Mouse (Mus musculus): ENCODE results near the gene Epn3. TPM values are rescaled to one million over a fixed set of nuclear protein-coding genes. Genes with fewer than 3 reads are reported as not detected.

The Epn3 gene
- polyA plus RNA-seq, 1 experiment from 2014 or later, result 53.4 TPM

GRCm38 (mm10) chr11:94501482-94501881 is 1.7 kb upstream of the Epn3 start:
- DNase-seq (ENCODE audit: low spot score) (no peak), ATAC-seq (ENCODE audit: low FRiP score, low TSS enrichment) (no peak)
- TF ChIP-seq CTCF (IDR thresholded peaks at IDR 0.05; ENCODE audit: low read depth) (no peak), EP300 (optimal IDR thresholded peaks at IDR 0.05) (no peak)
- no peaks in the 10 kb centered on the region for H3K9me3 ChIP-seq (ENCODE audit: control insufficient read depth, low read length)
- H3K4me1 ChIP-seq (replicated peaks; ENCODE audit: control insufficient read depth, insufficient read depth), result 0 out of 2 replicates have a peak, but pooled peaks cover 3% of the 10 kb centered on the region
- no peaks in the 10 kb centered on the region for H3K36me3 ChIP-seq (ENCODE audit: control insufficient read depth, insufficient read depth, low read length)
- WGBS, result 85% methylated on average over 8 of the region's 8 CpGs
- H3K27me3 ChIP-seq (ENCODE audit: control insufficient read depth, insufficient read depth, low read length), result no peaks in the 10 kb centered on the region
- no peak overlapping the region for H3K4me2 ChIP-seq (replicated peaks; ENCODE audit: low read depth)
- no peak overlapping the region for H3K9ac ChIP-seq (ENCODE audit: low read length)
- H3K27ac ChIP-seq (replicated peaks), result no peak overlapping the region
- H3K4me3 ChIP-seq (ENCODE audit: low read depth, low read length), result no peak overlapping the region

GRCm38 (mm10) chr11:94500362-94500761 is 588 bp upstream of the Epn3 start:
- H3K4me2 ChIP-seq (replicated peaks; ENCODE audit: low read depth), result peak overlapping the region; percentile 68
- H3K9me3 ChIP-seq (ENCODE audit: control insufficient read depth, low read length), result no peaks in the 10 kb centered on the region
- 0 out of 2 replicates have a peak, but pooled peaks cover 3% of the 10 kb centered on the region for H3K4me1 ChIP-seq (replicated peaks; ENCODE audit: control insufficient read depth, insufficient read depth)
- DNase-seq (ENCODE audit: low spot score), result no peak
- H3K27me3 ChIP-seq (ENCODE audit: control insufficient read depth, insufficient read depth, low read length), result no peaks in the 10 kb centered on the region
- peak overlapping the region; percentile 75; the same call in 1 of the 2 replicates for H3K9ac ChIP-seq (ENCODE audit: low read length)
- H3K4me3 ChIP-seq (ENCODE audit: low read depth, low read length), result peak overlapping the region; percentile 57; the same call in 1 of the 2 replicates
- H3K27ac ChIP-seq (replicated peaks), result peak overlapping the region; percentile 95
- TF ChIP-seq CTCF (IDR thresholded peaks at IDR 0.05; ENCODE audit: low read depth) (no peak), EP300 (optimal IDR thresholded peaks at IDR 0.05) (no peak)
- ATAC-seq (ENCODE audit: low FRiP score, low TSS enrichment), result no peak
- 27% methylated on average over 8 of the region's 8 CpGs for WGBS
- H3K36me3 ChIP-seq (ENCODE audit: control insufficient read depth, insufficient read depth, low read length), result no peaks in the 10 kb centered on the region; the same call in 1 of the 2 replicates

- Histone ChIP-seq H3K27me3 (ENCODE audit: control insufficient read depth, insufficient read depth, low read length) (no peaks in the 10 kb centered on the region), H3K4me3 (ENCODE audit: low read depth, low read length) (peak overlapping the region; percentile 57), H3K9ac (ENCODE audit: low read length) (peak overlapping the region; percentile 75), H3K36me3 (ENCODE audit: control insufficient read depth, insufficient read depth, low read length) (no peaks in the 10 kb centered on the region; the same call in 1 of the 2 replicates), H3K4me1 (replicated peaks; ENCODE audit: control insufficient read depth, insufficient read depth) (0 out of 2 replicates have a peak, but pooled peaks cover 3% of the 10 kb centered on the region), H3K27ac (replicated peaks) (peak overlapping the region; percentile 95), H3K9me3 (ENCODE audit: control insufficient read depth, low read length) (no peaks in the 10 kb centered on the region), H3K4me2 (replicated peaks; ENCODE audit: low read depth) (peak overlapping the region; percentile 68)
- 0 out of 2 replicates have a peak, but pooled peaks have one; percentile 6 for ATAC-seq (ENCODE audit: low FRiP score, low TSS enrichment)
- peak; percentile 33 for DNase-seq (ENCODE audit: low spot score)
- 6% methylated on average over 2 of the region's 2 CpGs for WGBS
- TF ChIP-seq CTCF (IDR thresholded peaks at IDR 0.05; ENCODE audit: low read depth), result no peak
- TF ChIP-seq EP300 (optimal IDR thresholded peaks at IDR 0.05), result no peak
Measured at GRCm38 (mm10) chr11:94499035-94499434, 739 bp downstream of the Epn3 start.

- TF ChIP-seq CTCF (IDR thresholded peaks at IDR 0.05; ENCODE audit: low read depth) (no peak), EP300 (optimal IDR thresholded peaks at IDR 0.05) (no peak)
- no peaks in the 10 kb centered on the region for H3K27me3 ChIP-seq (ENCODE audit: control insufficient read depth, insufficient read depth, low read length)
- peak overlapping the region; percentile 57 for H3K4me3 ChIP-seq (ENCODE audit: low read depth, low read length)
- no peaks in the 10 kb centered on the region for H3K9me3 ChIP-seq (ENCODE audit: control insufficient read depth, low read length)
- peak overlapping the region; percentile 95 for H3K27ac ChIP-seq (replicated peaks)
- 21% methylated on average over 19 of the region's 19 CpGs for WGBS
- H3K36me3 ChIP-seq (ENCODE audit: control insufficient read depth, insufficient read depth, low read length), result no peaks in the 10 kb centered on the region; the same call in 1 of the 2 replicates
- H3K4me1 ChIP-seq (replicated peaks; ENCODE audit: control insufficient read depth, insufficient read depth), result 0 out of 2 replicates have a peak, but pooled peaks cover 3% of the 10 kb centered on the region
- DNase-seq (ENCODE audit: low spot score) (peak; percentile 92), ATAC-seq (ENCODE audit: low FRiP score, low TSS enrichment) (peak; percentile 86)
- peak overlapping the region; percentile 75 for H3K9ac ChIP-seq (ENCODE audit: low read length)
- peak overlapping the region; percentile 68 for H3K4me2 ChIP-seq (replicated peaks; ENCODE audit: low read depth)
Measured at GRCm38 (mm10) chr11:94498093-94498996, 1.4 kb downstream of the Epn3 start.

- Histone ChIP-seq H3K4me2 (replicated peaks; ENCODE audit: low read depth) (no peak overlapping the region), H3K4me1 (replicated peaks; ENCODE audit: control insufficient read depth, insufficient read depth) (no peaks in the 10 kb centered on the region), H3K4me3 (ENCODE audit: low read depth, low read length) (no peak overlapping the region), H3K27me3 (ENCODE audit: control insufficient read depth, insufficient read depth, low read length) (no peaks in the 10 kb centered on the region), H3K9me3 (ENCODE audit: control insufficient read depth, low read length) (no peaks in the 10 kb centered on the region), H3K36me3 (ENCODE audit: control insufficient read depth, insufficient read depth, low read length) (peaks cover 2% of the 10 kb centered on the region; the same call in 1 of the 2 replicates), H3K9ac (ENCODE audit: low read length) (no peak overlapping the region), H3K27ac (replicated peaks) (no peak overlapping the region)
- no peak for DNase-seq (ENCODE audit: low spot score)
- ATAC-seq (ENCODE audit: low FRiP score, low TSS enrichment), result no peak
- 70% methylated on average over 3 of the region's 3 CpGs for WGBS
- TF ChIP-seq CTCF (IDR thresholded peaks at IDR 0.05; ENCODE audit: low read depth), result no peak
- TF ChIP-seq EP300 (optimal IDR thresholded peaks at IDR 0.05), result no peak
Measured at GRCm38 (mm10) chr11:94495415-94495814, 4.4 kb downstream of the Epn3 start.

Measured in stomach, postnatal 0 days (tissue).